Comparison of ENCODE assay signal across 8 mouse cellular contexts in genomic region chr11:118957070-118957471, GRCm38 (mm10). TPM values are rescaled to one million over a fixed set of nuclear protein-coding genes. Genes with fewer than 3 reads are reported as not detected.
A peak's percentile ranks its signal among the peaks of the same experiment; 100 is the strongest.
DNase-seq lines count a peak whose midpoint lies in the region; ATAC-seq and TF ChIP-seq lines count a peak whose summit lies in the region.
"Had no signal": no experiment of that assay in that cellular context is flagged by ENCODE, and none has a peak within 500 bp of the region (broad histone marks: within the 10 kb centered on the region; RNA-seq: fewer than 3 reads in every experiment).

No protein-coding gene starts in this region.

- peak; percentile 41 for DNase-seq in Muller cell, postnatal 12 days (ENCODE audit: inconsistent ontology term)
- peak; percentile 95 for DNase-seq in brain, embryonic 14.5 days (ENCODE audit: low read depth)
- DNase-seq in frontal cortex, postnatal 25 days (ENCODE audit: low spot score in 2 of 2) = peak; percentile 37 to 48
- peak; percentile 38 for DNase-seq in lung, postnatal 10 days
- DNase-seq in thymus, postnatal 36 days = no peak
- no peak for DNase-seq in liver

- no peak overlapping the region for H3K4me3 ChIP-seq in hindbrain, embryonic 13.5 days

- H3K9ac ChIP-seq in hindbrain, embryonic 13.5 days = peak overlapping the region; percentile 9; the same call in 1 of the 2 replicates

- no peaks in the 10 kb centered on the region for H3K36me3 ChIP-seq in hindbrain, embryonic 13.5 days

- H3K9me3 ChIP-seq in hindbrain, embryonic 13.5 days = no peaks in the 10 kb centered on the region

- no peak for TF ChIP-seq CTCF in brain, embryonic 14.5 days (IDR thresholded peaks at IDR 0.05; ENCODE audit: borderline replicate concordance, extremely low read depth, insufficient read depth, insufficient read length)

- peaks cover 62% of the 10 kb centered on the region for H3K4me1 ChIP-seq in hindbrain, embryonic 13.5 days (replicated peaks)

- H3K4me2 ChIP-seq in hindbrain, embryonic 13.5 days = peak overlapping the region; percentile 4; the same call in 1 of the 2 replicates

- ATAC-seq in hindbrain, embryonic 13.5 days (ENCODE audit: low FRiP score) = peak; percentile 55

- WGBS in hindbrain, embryonic 13.5 days = 41% methylated on average over 14 of the region's 14 CpGs

- H3K27ac ChIP-seq in hindbrain, embryonic 13.5 days = peak overlapping the region; percentile 70

- no peak for TF ChIP-seq POLR2A in brain, embryonic 14.5 days (IDR thresholded peaks at IDR 0.05; ENCODE audit: borderline replicate concordance, extremely low read depth, insufficient read depth, insufficient read length, poor library complexity, severe bottlenecking)

- 0 out of 2 replicates have a peak, but pooled peaks cover 3% of the 10 kb centered on the region for H3K27me3 ChIP-seq in hindbrain, embryonic 13.5 days

RNA-seq across cellular contexts. Expression of gene Enpp7, which starts 30.9 kb away (rescaled TPM):
- 0.07 TPM in 1 of 2 replicates, not detected in the other for polyA plus RNA-seq in brain, embryonic 14.5 days (2012; rRNA removed)
- polyA plus RNA-seq in hindbrain, embryonic 13.5 days (2015; fragmentation: Nextera tagmentation; extraction: Ambion mirVana) = not detected in 2 replicates
- polyA plus RNA-seq: spleen, adult 2 months had no signal

RNA-seq across cellular contexts. Expression of gene Rbfox3, which starts 45.7 kb away (rescaled TPM):
- 19.7 and 37.6 TPM in 2 replicates for polyA plus RNA-seq in brain, embryonic 14.5 days (2012; rRNA removed)
- polyA plus RNA-seq in hindbrain, embryonic 13.5 days (2015; fragmentation: Nextera tagmentation; extraction: Ambion mirVana) = 54.3 and 55.2 TPM in 2 replicates

Comparison
In these comparisons a context has a peak if more than half of its experiments do, and no peak if none do; other contexts are left out.
1. DNase-seq: peak in Muller cell, postnatal 12 days (single experiment), brain, embryonic 14.5 days (single experiment), frontal cortex, postnatal 25 days (2 of 2) and lung, postnatal 10 days (single experiment); none in thymus, postnatal 36 days (0 of 2) and liver (single experiment).